Mouse (Mus musculus): Measurements from ENCODE around the gene Slc41a1. TPM values are rescaled to one million over a fixed set of nuclear protein-coding genes. Genes with fewer than 3 reads are reported as not detected.
"Not testable (repeated sequence)": the region's sequence is repeated elsewhere in the genome, so short reads cannot be mapped to it uniquely, and the experiment has no call there.

The Slc41a1 gene
- polyA plus RNA-seq, 1 experiment = not detected

DNA sequence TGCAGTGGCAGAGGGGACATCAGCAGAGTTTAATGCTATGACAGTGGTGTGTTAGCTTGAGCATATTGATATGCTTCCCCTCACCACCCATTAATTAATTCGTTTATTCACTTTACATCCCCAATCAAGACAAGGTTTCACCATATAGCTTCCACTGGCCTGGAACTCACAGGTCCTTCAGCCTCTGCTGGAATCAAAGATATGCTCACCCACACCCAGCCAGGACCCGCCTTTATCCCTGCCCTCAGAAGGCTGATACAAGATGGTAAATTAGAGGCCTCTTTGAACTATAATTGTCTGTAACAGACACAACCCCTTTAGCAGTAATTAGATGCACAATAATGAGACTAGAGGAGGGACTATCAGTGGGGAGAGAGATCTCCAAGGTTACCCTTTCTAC, 17.6 kb upstream of the Slc41a1 start:
- H3K27ac ChIP-seq (ENCODE audit: insufficient read depth, low read depth, low read length) = no peak overlapping the region
- H3K4me1 ChIP-seq (ENCODE audit: control insufficient read depth, insufficient read depth, low read length) = peaks cover 6% of the 10 kb centered on the region; the same call in 1 of the 2 replicates
- 73% methylated on average over 2 of the region's 2 CpGs for whole genome bisulfite sequencing
- H3K4me3 ChIP-seq (ENCODE audit: insufficient read depth, low read depth, low read length) = no peak overlapping the region
- no peak for TF ChIP-seq POLR2A (IDR thresholded peaks at IDR 0.05; ENCODE audit: insufficient read depth, low read depth, low read length)
- no peak for TF ChIP-seq CTCF (IDR thresholded peaks at IDR 0.05; ENCODE audit: insufficient read depth, low read depth, low read length)

DNA sequence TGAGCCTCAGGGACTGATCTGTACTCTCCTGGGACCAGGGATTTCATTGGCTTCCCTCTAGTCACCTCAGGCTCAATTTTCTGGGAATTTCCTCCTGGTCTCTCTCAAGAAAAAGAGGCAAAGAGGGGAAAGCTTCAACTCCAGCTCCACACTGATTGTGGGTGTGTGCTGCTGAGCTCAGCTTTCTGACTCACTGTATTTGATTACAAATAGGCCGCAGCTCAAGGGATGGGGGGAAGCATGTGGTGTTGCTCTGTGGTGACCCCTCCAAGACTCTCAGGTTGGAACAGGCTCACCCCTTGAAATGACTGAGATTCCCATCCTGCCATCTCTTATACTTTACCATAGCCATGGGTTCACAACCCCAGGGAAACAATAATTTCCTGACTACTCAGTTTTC, 15.9 kb upstream of the Slc41a1 start:
- H3K4me1 ChIP-seq (ENCODE audit: control insufficient read depth, insufficient read depth, low read length) = peaks cover 6% of the 10 kb centered on the region; the same call in 1 of the 2 replicates
- H3K4me3 ChIP-seq (ENCODE audit: insufficient read depth, low read depth, low read length) = no peak overlapping the region
- no peak for TF ChIP-seq CTCF (IDR thresholded peaks at IDR 0.05; ENCODE audit: insufficient read depth, low read depth, low read length)
- 56% methylated on average over 1 of the region's 1 CpGs for WGBS
- no peak overlapping the region for H3K27ac ChIP-seq (ENCODE audit: insufficient read depth, low read depth, low read length)

DNA sequence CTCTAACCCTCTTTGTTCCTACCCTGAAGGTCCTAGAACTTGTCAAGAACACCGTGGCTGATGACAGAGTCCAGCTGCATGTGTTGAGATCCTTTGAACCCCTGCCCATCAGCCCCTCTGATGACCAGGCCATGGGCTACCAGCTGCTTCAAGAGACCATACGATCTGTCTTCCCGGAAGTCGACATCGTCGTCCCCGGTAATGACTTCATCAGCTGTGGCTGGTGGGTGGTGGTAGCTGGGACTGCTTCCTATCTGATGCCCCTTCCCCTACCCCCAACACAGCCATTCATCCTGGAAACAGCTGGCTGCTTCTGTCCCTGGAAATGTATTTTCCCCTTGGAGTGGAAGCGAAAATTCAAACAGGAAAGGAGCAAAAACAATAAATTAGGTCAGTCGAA, 15.3 kb upstream of the Slc41a1 start:
- Histone ChIP-seq H3K27ac (ENCODE audit: insufficient read depth, low read depth, low read length) (no peak overlapping the region), H3K4me3 (ENCODE audit: insufficient read depth, low read depth, low read length) (no peak overlapping the region), H3K4me1 (ENCODE audit: control insufficient read depth, insufficient read depth, low read length) (peaks cover 9% of the 10 kb centered on the region; the same call in 1 of the 2 replicates)
- 83% methylated on average over 9 of the region's 9 CpGs for WGBS
- TF ChIP-seq CTCF (IDR thresholded peaks at IDR 0.05; ENCODE audit: insufficient read depth, low read depth, low read length) (no peak), POLR2A (IDR thresholded peaks at IDR 0.05; ENCODE audit: insufficient read depth, low read depth, low read length) (no peak)

DNA sequence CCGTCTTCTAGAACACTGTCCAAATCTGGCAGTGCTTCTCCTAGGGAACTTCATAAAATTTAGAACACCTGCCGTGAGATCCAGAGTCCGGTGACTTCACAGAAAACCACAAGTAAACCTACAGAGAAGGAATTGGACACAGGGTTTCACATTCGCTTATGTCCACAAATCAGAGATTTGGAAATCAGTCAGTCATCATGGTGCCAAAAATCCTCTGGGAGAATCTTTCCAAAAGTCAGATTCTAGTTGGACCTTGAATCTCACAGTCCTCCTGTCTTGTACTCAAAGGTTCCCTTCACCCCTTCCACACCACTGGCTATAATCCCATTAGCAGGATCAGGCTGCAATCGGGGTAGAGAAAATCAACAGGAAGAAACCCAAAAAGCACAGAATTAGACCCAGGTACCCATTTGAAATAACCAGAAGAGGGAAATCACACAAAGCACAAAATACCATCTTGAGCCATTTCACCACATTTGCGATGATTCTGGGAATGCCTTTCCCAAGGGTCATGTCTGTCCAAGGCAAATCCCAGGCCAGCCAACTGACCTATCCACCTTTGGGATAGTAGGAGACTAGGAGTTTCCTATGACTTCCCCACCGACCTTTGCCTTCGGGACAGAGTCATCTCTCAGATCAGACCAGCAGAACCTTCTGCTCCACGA, 14.5 kb upstream of the Slc41a1 start:
- 90% methylated on average over 9 of the region's 9 CpGs for WGBS
- Histone ChIP-seq H3K4me3 (ENCODE audit: insufficient read depth, low read depth, low read length) (no peak overlapping the region), H3K4me1 (ENCODE audit: control insufficient read depth, insufficient read depth, low read length) (peaks cover 9% of the 10 kb centered on the region; the same call in 1 of the 2 replicates), H3K27ac (ENCODE audit: insufficient read depth, low read depth, low read length) (no peak overlapping the region)
- no peak for TF ChIP-seq POLR2A (IDR thresholded peaks at IDR 0.05; ENCODE audit: insufficient read depth, low read depth, low read length)
- no peak for TF ChIP-seq CTCF (IDR thresholded peaks at IDR 0.05; ENCODE audit: insufficient read depth, low read depth, low read length)

DNA sequence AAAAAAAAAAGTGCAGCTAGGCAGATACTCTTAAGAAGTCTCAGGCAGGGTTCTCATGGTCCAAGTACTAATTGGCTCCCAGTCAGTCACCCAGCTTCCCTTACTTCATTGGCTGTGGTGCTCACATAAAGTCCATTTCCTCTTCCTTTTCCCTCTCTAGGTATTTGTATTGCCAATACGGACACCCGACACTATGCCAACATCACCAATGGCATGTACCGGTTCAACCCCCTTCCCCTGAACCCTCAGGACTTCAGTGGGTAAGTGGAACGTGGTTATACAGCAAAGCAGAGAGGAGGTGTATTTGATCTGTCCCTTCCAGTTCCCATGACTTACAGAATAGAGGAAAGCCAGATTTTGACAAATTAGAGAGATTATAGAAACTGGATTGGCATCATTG, 13.6 kb upstream of the Slc41a1 start:
- 93% methylated on average over 4 of the region's 4 CpGs for WGBS
- no peak overlapping the region for H3K27ac ChIP-seq (ENCODE audit: insufficient read depth, low read depth, low read length)
- TF ChIP-seq CTCF (IDR thresholded peaks at IDR 0.05; ENCODE audit: insufficient read depth, low read depth, low read length) = no peak
- no peak for TF ChIP-seq POLR2A (IDR thresholded peaks at IDR 0.05; ENCODE audit: insufficient read depth, low read depth, low read length)
- H3K4me3 ChIP-seq (ENCODE audit: insufficient read depth, low read depth, low read length) = no peak overlapping the region
- peaks cover 9% of the 10 kb centered on the region; the same call in 1 of the 2 replicates for H3K4me1 ChIP-seq (ENCODE audit: control insufficient read depth, insufficient read depth, low read length)

DNA sequence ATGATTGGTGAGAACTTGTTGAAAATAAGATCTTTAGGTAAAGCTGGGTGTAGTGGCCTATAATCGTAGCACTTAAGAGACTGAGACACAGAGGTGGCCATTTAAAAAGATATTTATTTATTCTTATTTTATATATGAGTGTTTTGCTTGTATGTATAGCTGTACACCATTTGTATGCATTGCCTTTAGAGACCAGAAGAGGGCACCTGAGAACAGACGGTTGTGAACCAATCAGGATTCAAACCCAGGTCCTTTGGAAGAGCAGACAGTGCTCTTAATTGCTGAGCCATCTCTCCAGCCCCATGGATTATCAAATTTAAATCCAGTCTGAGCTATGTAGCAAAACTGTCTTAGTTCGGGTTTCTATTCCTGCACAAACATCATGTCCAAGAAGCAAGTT, 13.1 kb upstream of the Slc41a1 start:
- 89% methylated on average over 3 of the region's 3 CpGs for WGBS
- Histone ChIP-seq H3K27ac (ENCODE audit: insufficient read depth, low read depth, low read length) (no peak overlapping the region), H3K4me3 (ENCODE audit: insufficient read depth, low read depth, low read length) (no peak overlapping the region), H3K4me1 (ENCODE audit: control insufficient read depth, insufficient read depth, low read length) (peaks cover 9% of the 10 kb centered on the region; the same call in 1 of the 2 replicates)
- no peak for TF ChIP-seq CTCF (IDR thresholded peaks at IDR 0.05; ENCODE audit: insufficient read depth, low read depth, low read length)
- TF ChIP-seq POLR2A (IDR thresholded peaks at IDR 0.05; ENCODE audit: insufficient read depth, low read depth, low read length) = no peak

DNA sequence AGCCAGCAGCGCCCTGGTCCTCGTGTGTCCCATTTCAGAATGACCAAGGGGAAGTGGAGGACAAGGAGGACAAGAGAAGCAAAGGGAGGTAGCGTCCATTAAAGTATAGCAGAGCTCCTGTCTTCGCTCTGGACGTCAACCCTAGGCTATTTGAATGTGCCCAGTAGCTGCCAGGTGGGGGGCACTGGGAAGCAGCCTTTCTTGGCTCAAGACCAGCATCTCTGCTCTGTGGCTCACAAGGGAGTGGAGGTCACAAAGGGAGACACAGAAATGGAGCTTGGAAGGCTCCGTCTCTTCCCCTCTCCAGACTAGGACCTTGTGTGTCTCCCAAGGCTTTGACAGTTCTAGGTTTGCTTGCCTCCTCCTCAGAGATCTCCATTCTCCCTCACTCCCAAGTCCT, 10.4 kb upstream of the Slc41a1 start:
- TF ChIP-seq CTCF (IDR thresholded peaks at IDR 0.05; ENCODE audit: insufficient read depth, low read depth, low read length) = no peak
- TF ChIP-seq POLR2A (IDR thresholded peaks at IDR 0.05; ENCODE audit: insufficient read depth, low read depth, low read length) = no peak
- no peak overlapping the region for H3K4me3 ChIP-seq (ENCODE audit: insufficient read depth, low read depth, low read length)

DNA sequence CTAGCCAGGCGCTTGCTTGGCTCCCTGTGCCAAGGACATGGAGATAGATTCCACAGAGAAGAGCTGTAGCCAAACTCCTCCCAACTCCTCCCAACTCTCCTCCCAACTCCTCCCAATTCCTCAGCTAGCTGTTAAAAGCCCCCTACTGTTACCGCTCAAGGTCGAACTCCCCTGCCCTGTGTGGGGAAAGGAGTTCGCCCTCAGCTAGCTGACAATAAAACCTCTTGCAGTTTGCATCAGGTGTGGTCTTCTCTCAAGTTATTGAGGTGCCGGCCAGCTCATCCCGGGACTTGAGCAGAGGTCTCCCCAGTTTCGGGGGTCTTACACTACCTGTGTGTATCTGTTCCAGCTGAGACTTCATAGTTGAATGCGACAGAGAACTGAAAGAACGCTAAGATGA, 6.9 kb upstream of the Slc41a1 start:
- not testable (repeated sequence) for H3K4me3 ChIP-seq (ENCODE audit: insufficient read depth, low read depth, low read length); H3K4me1 ChIP-seq (ENCODE audit: control insufficient read depth, insufficient read depth, low read length); H3K27ac ChIP-seq (ENCODE audit: insufficient read depth, low read depth, low read length)
- 45% methylated on average over 9 of the region's 9 CpGs for WGBS

More for the DNA sequence above, 10.4 kb upstream of the Slc41a1 start:
- Histone ChIP-seq H3K4me1 (ENCODE audit: control insufficient read depth, insufficient read depth, low read length) (peaks cover 5% of the 10 kb centered on the region; the same call in 1 of the 2 replicates), H3K27ac (ENCODE audit: insufficient read depth, low read depth, low read length) (no peak overlapping the region)
- 60% methylated on average over 6 of the region's 6 CpGs for WGBS

DNA sequence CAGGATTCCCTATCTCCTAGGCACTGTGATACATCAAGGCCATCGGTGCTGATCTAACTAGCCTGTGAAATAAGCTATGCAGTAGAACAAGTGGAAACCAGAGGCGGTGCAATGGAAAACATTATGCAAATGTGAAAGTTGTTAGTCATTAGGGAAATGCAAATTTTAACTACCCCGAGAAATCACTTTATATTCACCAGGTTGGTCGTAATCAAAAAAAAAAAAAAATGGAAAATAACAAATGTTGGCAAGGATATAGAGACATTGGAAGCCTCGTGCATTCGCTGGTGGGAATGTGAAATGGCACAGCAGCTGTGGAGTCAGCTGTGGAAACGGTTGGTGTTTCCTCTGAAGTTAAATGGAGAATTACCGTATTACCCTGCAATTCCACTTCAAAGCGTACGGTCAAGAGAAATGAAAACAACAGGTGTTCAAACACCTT, 6.4 kb upstream of the Slc41a1 start:
- Histone ChIP-seq H3K4me3 (ENCODE audit: insufficient read depth, low read depth, low read length) (no peak overlapping the region), H3K4me1 (ENCODE audit: control insufficient read depth, insufficient read depth, low read length) (peaks cover 3% of the 10 kb centered on the region; the same call in 1 of the 2 replicates), H3K27ac (ENCODE audit: insufficient read depth, low read depth, low read length) (no peak overlapping the region)
- 44% methylated on average over 10 of the region's 10 CpGs for WGBS
- no peak for TF ChIP-seq CTCF (IDR thresholded peaks at IDR 0.05; ENCODE audit: insufficient read depth, low read depth, low read length)
- no peak for TF ChIP-seq POLR2A (IDR thresholded peaks at IDR 0.05; ENCODE audit: insufficient read depth, low read depth, low read length)

DNA sequence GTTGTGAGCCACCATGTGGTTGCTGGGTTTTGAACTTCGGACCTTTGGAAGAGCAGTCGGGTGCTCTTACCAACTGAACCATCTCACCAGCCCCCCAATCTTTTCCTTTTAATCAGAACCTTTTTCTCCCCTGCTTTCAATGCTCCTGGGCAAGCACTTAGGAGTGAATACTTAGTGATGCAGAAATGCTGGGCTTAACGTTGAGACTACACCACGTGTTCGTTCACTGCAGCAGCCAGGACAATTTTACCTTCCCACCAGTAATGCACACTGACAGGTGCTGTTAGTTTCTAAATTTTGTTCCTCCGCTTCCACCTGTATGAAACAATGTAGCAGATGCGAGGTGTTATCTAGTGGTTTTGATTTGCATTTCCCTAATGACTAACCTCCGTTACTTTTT, 5.0 kb upstream of the Slc41a1 start:
- H3K4me3 ChIP-seq (ENCODE audit: insufficient read depth, low read depth, low read length) = no peak overlapping the region
- no peak overlapping the region for H3K27ac ChIP-seq (ENCODE audit: insufficient read depth, low read depth, low read length)
- TF ChIP-seq CTCF (IDR thresholded peaks at IDR 0.05; ENCODE audit: insufficient read depth, low read depth, low read length) (no peak), POLR2A (IDR thresholded peaks at IDR 0.05; ENCODE audit: insufficient read depth, low read depth, low read length) (no peak)
- 78% methylated on average over 8 of the region's 8 CpGs for WGBS
- H3K4me1 ChIP-seq (ENCODE audit: control insufficient read depth, insufficient read depth, low read length) = peaks cover 2% of the 10 kb centered on the region

Data from olfactory bulb, adult 2 months (tissue).